Mouse (Mus musculus): ENCODE measurements around the gene Gm10272.

DNA sequence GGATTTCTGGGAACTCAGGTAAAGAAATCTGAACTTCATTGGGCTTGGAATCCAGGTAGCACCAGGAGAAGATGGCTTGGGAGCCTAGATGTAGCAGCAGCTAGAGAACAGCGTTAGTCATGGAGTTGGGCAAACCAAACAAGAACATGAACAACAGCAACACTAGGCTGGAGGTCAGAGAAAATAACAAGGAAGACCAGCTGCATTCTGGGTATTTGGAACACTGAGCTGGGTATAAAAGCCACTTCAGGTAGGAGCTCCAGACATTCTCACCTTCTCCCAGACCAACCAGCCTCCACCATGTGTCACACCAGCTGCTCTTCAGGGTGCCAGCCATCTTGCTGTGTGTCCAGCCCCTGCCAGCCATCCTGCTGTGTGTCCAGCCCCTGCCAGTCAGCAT, at the start of gene Gm10272:
- no peak for TF ChIP-seq EP300 (IDR thresholded peaks at IDR 0.05; ENCODE audit: low read depth)
- TF ChIP-seq CTCF (IDR thresholded peaks at IDR 0.05; ENCODE audit: low read depth), result no peak
